Mouse (Mus musculus) liver, adult (tissue): ENCODE data around the gene Ing1.

Source experiments
- GATA4 ChIP-seq: IDR thresholded peaks from 2 replicates; pipeline ENCODE4 v1.6.1; 2014; ENCODE audit warnings: mild to moderate bottlenecking, low read length; ENCODE audit not compliant: insufficient replicate concordance

Gene Ing1

GRCm38 (mm10) chr8:11569260-11570097, 14.1 kb downstream of the Ing1 start:
- no peak for TF ChIP-seq GATA4

- no peak for TF ChIP-seq GATA4
These were observed 15.4 kb downstream of the Ing1 start for GRCm38 (mm10) chr8:11570742-11571141.

- TF ChIP-seq GATA4, result no peak
These were observed 16.6 kb downstream of the Ing1 start for GRCm38 (mm10) chr8:11571950-11572349.

- TF ChIP-seq GATA4, result no peak
These were observed 17.1 kb downstream of the Ing1 start for GRCm38 (mm10) chr8:11572428-11572827.

GRCm38 (mm10) chr8:11574911-11575603, 19.7 kb downstream of the Ing1 start:
- TF ChIP-seq GATA4, result no peak

- TF ChIP-seq GATA4, result no peak
These were observed 20.4 kb downstream of the Ing1 start for GRCm38 (mm10) chr8:11575604-11576384.

GRCm38 (mm10) chr8:11585513-11586373, 30.4 kb downstream of the Ing1 start:
- no peak for TF ChIP-seq GATA4

GRCm38 (mm10) chr8:11586374-11586745, 31.0 kb downstream of the Ing1 start:
- TF ChIP-seq GATA4, result no peak

GRCm38 (mm10) chr8:11591837-11592236, 36.5 kb downstream of the Ing1 start:
- TF ChIP-seq GATA4, result no peak

GRCm38 (mm10) chr8:11592296-11592695, 36.9 kb downstream of the Ing1 start:
- no peak for TF ChIP-seq GATA4

GRCm38 (mm10) chr8:11593222-11593884, 38.0 kb downstream of the Ing1 start:
- TF ChIP-seq GATA4, result no peak

GRCm38 (mm10) chr8:11600301-11600951, 45.1 kb downstream of the Ing1 start:
- no peak for TF ChIP-seq GATA4

- TF ChIP-seq GATA4, result no peak
These were observed 46.8 kb downstream of the Ing1 start for GRCm38 (mm10) chr8:11602006-11602680.
